14 mouse cellular contexts compared by ENCODE assay signal in the genomic region with DNA sequence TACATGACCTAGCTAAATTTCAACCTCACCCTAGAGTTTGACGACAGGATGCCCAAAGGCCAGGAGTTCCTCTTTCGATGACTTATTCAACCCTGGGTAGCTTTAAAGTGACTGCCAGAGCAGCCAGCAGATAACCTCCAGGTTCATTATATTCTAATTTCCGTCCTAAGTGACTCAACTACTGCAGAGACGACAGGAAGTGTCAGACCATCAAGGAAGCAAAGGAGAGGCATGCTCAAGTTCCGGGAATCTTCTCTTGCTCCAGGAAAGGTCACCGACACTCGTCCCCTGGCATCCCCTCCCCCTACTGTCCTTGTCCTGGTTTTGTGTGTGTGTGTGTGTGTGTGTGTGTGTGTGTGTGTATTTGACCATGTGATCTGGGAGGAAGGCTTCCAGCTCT. TPM values are rescaled to one million over a fixed set of nuclear protein-coding genes. Genes with fewer than 3 reads are reported as not detected.
DNase-seq lines count a peak whose midpoint lies in the region; ATAC-seq lines count a peak whose summit lies in the region.
"Had no signal": no experiment of that assay in that cellular context is flagged by ENCODE, and none has a peak within 500 bp of the region (broad histone marks: within the 10 kb centered on the region; RNA-seq: fewer than 3 reads in every experiment).

No protein-coding gene starts in this region.

- DNase-seq in lung, adult 18-20 months: no peak
- peak; percentile 35 for DNase-seq in adrenal gland, postnatal 25 days
- peak; percentile 60 for DNase-seq in kidney, postnatal 14 days
- DNase-seq in naive thymus-derived CD4-positive, alpha-beta T cell, adult 2 months (ENCODE audit: low read depth): peak; percentile 49
- DNase-seq in cerebellum, postnatal 25 days: no peak
- DNase-seq in right cerebral cortex, postnatal 10 days (ENCODE audit: low spot score in 2 of 2): no peak
- DNase-seq in embryo, embryonic 10 days (ENCODE audit: low spot score): no peak
- DNase-seq: embryo, embryonic 11 days; right cerebral cortex, postnatal 14 days had no signal

- no peaks in the 10 kb centered on the region; the same call in 1 of the 2 replicates for H3K27me3 ChIP-seq in lung, embryonic 16.5 days (ENCODE audit: control insufficient read depth, insufficient read depth, low read depth, low read length)
- H3K27me3 ChIP-seq: forebrain, embryonic 13.5 days; limb, embryonic 15.5 days had no signal

- ATAC-seq in lung, embryonic 16.5 days (ENCODE audit: low read depth): peak; percentile 26; the same call in 1 of the 2 replicates
- ATAC-seq: forebrain, embryonic 13.5 days had no signal

- no peaks in the 10 kb centered on the region for H3K36me3 ChIP-seq in lung, embryonic 16.5 days (ENCODE audit: control insufficient read depth, insufficient read depth, low read length)
- H3K36me3 ChIP-seq: G1E; limb, embryonic 15.5 days had no signal

- no peaks in the 10 kb centered on the region for H3K4me1 ChIP-seq in lung, embryonic 16.5 days (replicated peaks; ENCODE audit: control insufficient read depth, insufficient read depth, low read length)
- H3K4me1 ChIP-seq: forebrain, embryonic 13.5 days; limb, embryonic 15.5 days had no signal

- no peak overlapping the region for H3K4me3 ChIP-seq in lung, embryonic 16.5 days (ENCODE audit: low read length)
- H3K4me3 ChIP-seq: forebrain, embryonic 13.5 days; limb, embryonic 15.5 days; myocyte had no signal

- H3K9ac ChIP-seq in lung, embryonic 16.5 days (ENCODE audit: low read length): no peak overlapping the region
- H3K9ac ChIP-seq: forebrain, embryonic 13.5 days; limb, embryonic 15.5 days had no signal

- WGBS in lung, embryonic 16.5 days: 50% methylated on average over 7 of the region's 7 CpGs

- no peaks in the 10 kb centered on the region for H3K9me3 ChIP-seq in lung, embryonic 16.5 days (ENCODE audit: control insufficient read depth, low read length)
- H3K9me3 ChIP-seq: G1E; limb, embryonic 15.5 days had no signal

- 0 out of 2 replicates have a peak overlapping the region, but pooled peaks have one; percentile 36 for H3K27ac ChIP-seq in lung, embryonic 16.5 days (ENCODE audit: low read length)
- H3K27ac ChIP-seq: forebrain, embryonic 13.5 days; limb, embryonic 15.5 days had no signal

- no peak overlapping the region for H3K4me2 ChIP-seq in lung, embryonic 16.5 days (ENCODE audit: low read depth, low read length)
- H3K4me2 ChIP-seq: forebrain, embryonic 13.5 days; limb, embryonic 15.5 days had no signal

RNA-seq across cellular contexts. Expression of a gene that starts 16.3 kb away (rescaled TPM):
- polyA plus RNA-seq in lung, embryonic 16.5 days (2015; fragmentation: Nextera tagmentation; extraction: Ambion mirVana): 0.35 and 1.1 TPM in 2 replicates
- total RNA-seq in adrenal gland, postnatal 25 days (2021): not detected in 2 replicates
- polyA plus RNA-seq: forebrain, embryonic 13.5 days; G1E; myocyte had no signal

RNA-seq across cellular contexts. Expression of a gene that starts 45.7 kb away (rescaled TPM):
- 0.70 and 0.72 TPM in 2 replicates for polyA plus RNA-seq in lung, embryonic 16.5 days (2015; fragmentation: Nextera tagmentation; extraction: Ambion mirVana)
- 2.1 and 2.7 TPM in 2 replicates for total RNA-seq in adrenal gland, postnatal 25 days (2021)
- total RNA-seq: G1E had no signal
- polyA plus RNA-seq: G1E, myocyte had no signal

RNA-seq across cellular contexts. Expression of a gene that starts 51.0 kb away (rescaled TPM):
- 6.9 and 7.8 TPM in 2 replicates for polyA plus RNA-seq in lung, embryonic 16.5 days (2015; fragmentation: Nextera tagmentation; extraction: Ambion mirVana)
- total RNA-seq in adrenal gland, postnatal 25 days (2021): 1.5 and 1.8 TPM in 2 replicates

Comparison
In these comparisons a context has a peak if more than half of its experiments do, and no peak if none do; other contexts are left out.
1. DNase-seq: peak in adrenal gland, postnatal 25 days (single experiment), kidney, postnatal 14 days (single experiment) and naive thymus-derived CD4-positive, alpha-beta T cell, adult 2 months (single experiment); none in lung, adult 18-20 months (0 of 2), cerebellum, postnatal 25 days (0 of 2), right cerebral cortex, postnatal 10 days (0 of 2) and embryo, embryonic 10 days (single experiment).